Mouse (Mus musculus) intestine, embryonic 15.5 days (tissue): ENCODE results near the gene Gpc3. TPM values are rescaled to one million over a fixed set of nuclear protein-coding genes. Genes with fewer than 3 reads are reported as not detected.

Source experiments
- ATAC-seq: fragments of 200-750 bp; cut with Nextera tagmentation; 2 replicates; pipeline ENCODE4 v1.8.0; 2017; ENCODE audit warnings: moderate TSS enrichment, moderate library complexity
- H3K27ac ChIP-seq: fragments of 300-500 bp; sonication (generic); 2 replicates; pipeline ENCODE4 v1.5.1; 2015; ENCODE audit warnings: mild to moderate bottlenecking, inconsistent platforms
- H3K27me3 ChIP-seq: fragments of 300-500 bp; sonication (generic); replicated peaks from 2 replicates; pipeline ENCODE4 v1.6.1; 2015; ENCODE audit warnings: inconsistent platforms
- H3K36me3 ChIP-seq: fragments of 300-500 bp; sonication (generic); 2 replicates; pipeline ENCODE4 v1.6.1; 2015; ENCODE audit warnings: inconsistent platforms
- H3K4me1 ChIP-seq: fragments of 300-500 bp; sonication (generic); replicated peaks from 2 replicates; pipeline ENCODE4 v1.6.1; 2015; ENCODE audit warnings: inconsistent platforms
- H3K4me2 ChIP-seq: fragments of 300-500 bp; sonication (generic); replicated peaks from 2 replicates; pipeline ENCODE4 v1.6.1; 2015; ENCODE audit warnings: mild to moderate bottlenecking, inconsistent platforms
- H3K4me3 ChIP-seq: fragments of 300-500 bp; sonication (generic); replicated peaks from 2 replicates; pipeline ENCODE4 v1.5.1; 2015; ENCODE audit warnings: inconsistent platforms
- H3K9ac ChIP-seq: fragments of 300-500 bp; sonication (generic); 2 replicates; pipeline ENCODE4 v1.6.1; 2015; ENCODE audit warnings: inconsistent platforms
- H3K9me3 ChIP-seq: fragments of 300-500 bp; sonication (generic); 2 replicates; pipeline ENCODE4 v1.6.1; 2016; ENCODE audit warnings: inconsistent platforms
- WGBS: fragments of 180-500 bp; shearing (Covaris S2); methylation state at CpG from one replicate; pipeline ENCODE4 v1.1.7; 2015; 5-methylcytosine and 5-hydroxymethylcytosine counted together
- polyA plus RNA-seq: library from polyadenylated mRNA; unstranded; fragments of >200 nt; fragmentation: Nextera tagmentation; extraction: Ambion mirVana; gene quantifications from 2 replicates; pipeline ENCODE4 v1.2.1, GENCODE M21; 2015

Gpc3 gene
- 505 and 604 TPM in 2 replicates for polyA plus RNA-seq

DNA sequence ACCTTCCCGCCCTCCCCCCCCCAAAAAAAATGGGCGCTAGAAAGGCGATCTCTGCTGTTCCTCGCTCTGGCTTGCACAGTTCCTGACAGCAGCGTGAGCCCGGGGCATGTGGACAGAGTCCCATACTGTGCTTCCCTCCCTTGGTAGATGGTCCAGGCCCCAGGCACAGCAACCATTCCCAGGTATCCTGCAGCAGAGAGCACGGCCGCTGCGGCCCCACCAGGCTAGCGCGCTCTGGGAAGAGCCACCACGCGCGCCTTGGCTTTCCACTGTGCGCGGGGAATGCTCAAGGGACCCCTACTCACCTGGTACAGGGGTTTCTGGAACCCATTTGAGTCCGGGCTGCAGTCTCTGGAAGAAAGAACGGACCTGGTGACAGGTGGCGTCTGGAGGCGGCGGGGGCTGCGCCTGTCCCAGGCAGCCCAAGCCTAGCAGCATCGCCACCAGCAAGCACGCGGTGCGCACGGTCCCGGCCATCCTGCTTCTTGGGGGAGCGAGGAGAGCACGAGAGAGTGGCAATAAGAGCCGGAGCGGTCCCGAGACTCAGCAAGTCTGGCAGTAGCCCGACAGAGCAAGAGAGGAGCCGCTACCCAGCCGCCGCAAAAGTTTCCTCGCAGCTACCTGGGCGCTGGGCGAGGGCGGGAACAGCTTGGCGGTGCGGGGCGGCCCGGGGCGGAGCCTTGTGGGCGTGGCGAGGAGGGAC, at the start of gene Gpc3:
TSS of gene Gpc3 (minus strand) at position 623 of the 703 bp plus-strand sequence.
- Histone ChIP-seq H3K27ac (peak within 1 kb of the TSS; percentile 80), H3K4me2 (peak within 1 kb of the TSS; percentile 66), H3K36me3 (no peaks in the 10 kb centered on the region), H3K27me3 (no peaks in the 10 kb centered on the region), H3K4me1 (no peaks in the 10 kb centered on the region), H3K9me3 (no peaks in the 10 kb centered on the region), H3K4me3 (peak within 1 kb of the TSS; percentile 52), H3K9ac (peak within 1 kb of the TSS; percentile 60)
- peak; percentile 97 for ATAC-seq
- WGBS: 22% methylated on average over 48 of the region's 48 CpGs

DNA sequence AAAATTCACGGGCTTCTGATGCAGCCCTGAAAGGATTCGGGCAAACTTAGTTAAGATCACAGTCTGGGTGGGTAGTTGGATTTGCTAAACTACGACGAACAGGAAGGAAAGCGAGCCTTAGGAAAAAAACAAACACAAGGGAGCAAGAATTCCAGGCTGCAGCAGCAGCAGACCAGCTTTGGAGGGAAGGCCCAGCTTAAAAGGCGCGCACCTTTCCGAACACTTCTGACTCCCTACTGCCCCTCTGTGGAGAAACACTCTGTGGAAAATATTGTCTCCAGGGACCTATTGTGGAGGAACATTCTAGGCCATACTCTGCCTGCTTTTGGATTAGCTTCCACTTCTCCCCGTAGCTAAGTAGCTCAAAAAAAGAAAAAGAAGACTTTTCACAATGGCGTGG, 38.2 kb upstream of the Gpc3 start:
- Histone ChIP-seq H3K4me1 (0 out of 2 replicates have a peak, but pooled peaks cover 6% of the 10 kb centered on the region), H3K4me2 (peak overlapping the region; percentile 30; the same call in 1 of the 2 replicates), H3K4me3 (no peak overlapping the region), H3K9ac (no peak overlapping the region), H3K27me3 (no peaks in the 10 kb centered on the region), H3K9me3 (no peaks in the 10 kb centered on the region), H3K27ac (peak overlapping the region; percentile 67), H3K36me3 (no peaks in the 10 kb centered on the region)
- peak; percentile 66 for ATAC-seq
- WGBS: 27% methylated on average over 10 of the region's 10 CpGs

DNA sequence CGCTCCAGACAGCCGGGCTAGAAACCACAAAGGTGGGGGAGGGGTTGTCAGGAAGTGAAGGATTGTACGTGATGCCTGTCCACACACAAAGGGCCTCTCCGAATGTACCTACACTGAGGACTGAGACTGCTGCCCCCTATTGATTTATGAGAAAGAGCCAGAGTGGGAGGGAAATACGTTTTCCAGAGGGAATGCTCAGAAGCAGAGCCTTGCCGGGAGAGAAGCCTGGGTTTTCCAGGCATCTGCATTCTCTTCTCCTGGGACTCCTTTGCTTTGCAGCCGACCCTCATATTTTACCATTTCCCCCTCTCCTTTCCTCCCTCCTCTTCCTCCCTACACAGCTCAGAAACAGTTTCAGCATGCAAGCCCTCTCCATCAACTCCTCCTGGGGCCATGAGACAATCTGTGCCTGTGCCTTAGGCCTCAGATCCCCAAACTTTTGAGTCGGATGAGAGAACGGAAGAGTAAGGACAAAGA, 37.8 kb upstream of the Gpc3 start:
- peak; percentile 84 for ATAC-seq
- H3K4me2 ChIP-seq: peak overlapping the region; percentile 30; the same call in 1 of the 2 replicates
- H3K9me3 ChIP-seq: no peaks in the 10 kb centered on the region
- 0 out of 2 replicates have a peak, but pooled peaks cover 6% of the 10 kb centered on the region for H3K4me1 ChIP-seq
- no peaks in the 10 kb centered on the region for H3K27me3 ChIP-seq
- no peaks in the 10 kb centered on the region for H3K36me3 ChIP-seq
- H3K9ac ChIP-seq: no peak overlapping the region
- H3K27ac ChIP-seq: peak overlapping the region; percentile 67
- no peak overlapping the region for H3K4me3 ChIP-seq
- 30% methylated on average over 9 of the region's 9 CpGs for WGBS

GRCm38 (mm10) chrX:52648910-52649785, 35.4 kb upstream of the Gpc3 start:
- Histone ChIP-seq H3K4me2 (peak overlapping the region; percentile 37; the same call in 1 of the 2 replicates), H3K9ac (no peak overlapping the region), H3K36me3 (no peaks in the 10 kb centered on the region), H3K4me1 (0 out of 2 replicates have a peak, but pooled peaks cover 11% of the 10 kb centered on the region), H3K9me3 (no peaks in the 10 kb centered on the region), H3K27ac (peak overlapping the region; percentile 48; the same call in 1 of the 2 replicates), H3K4me3 (no peak overlapping the region), H3K27me3 (no peaks in the 10 kb centered on the region)
- peak; percentile 8; the same call in 1 of the 2 replicates for ATAC-seq
- WGBS: 35% methylated on average over 19 of the region's 19 CpGs

DNA sequence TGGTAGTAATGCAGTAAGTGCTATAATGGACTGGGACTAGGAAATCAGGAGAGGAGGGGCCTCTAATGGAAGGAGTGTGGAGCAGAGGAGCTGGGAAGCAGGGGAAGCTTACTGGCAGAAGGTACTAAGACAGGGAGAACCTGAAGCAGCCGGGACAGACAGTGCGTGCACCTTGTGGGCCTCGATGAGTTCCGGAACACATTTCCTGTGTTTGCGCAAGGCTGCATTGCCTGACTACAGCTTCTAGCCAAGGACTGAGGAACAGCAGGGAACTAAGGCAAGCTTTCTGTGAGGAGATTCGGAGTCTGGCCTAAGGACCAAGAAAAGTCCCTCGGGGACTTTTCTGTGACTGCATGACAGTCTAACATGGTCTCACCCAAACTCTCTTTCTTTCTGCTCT, 30.6 kb upstream of the Gpc3 start:
- Histone ChIP-seq H3K4me1 (0 out of 2 replicates have a peak, but pooled peaks cover 7% of the 10 kb centered on the region), H3K4me2 (no peak overlapping the region), H3K9me3 (no peaks in the 10 kb centered on the region), H3K36me3 (no peaks in the 10 kb centered on the region), H3K27me3 (no peaks in the 10 kb centered on the region), H3K27ac (no peak overlapping the region; the same call in 1 of the 2 replicates), H3K9ac (no peak overlapping the region), H3K4me3 (no peak overlapping the region)
- ATAC-seq: peak; percentile 15; the same call in 1 of the 2 replicates
- WGBS: 49% methylated on average over 7 of the region's 7 CpGs

DNA sequence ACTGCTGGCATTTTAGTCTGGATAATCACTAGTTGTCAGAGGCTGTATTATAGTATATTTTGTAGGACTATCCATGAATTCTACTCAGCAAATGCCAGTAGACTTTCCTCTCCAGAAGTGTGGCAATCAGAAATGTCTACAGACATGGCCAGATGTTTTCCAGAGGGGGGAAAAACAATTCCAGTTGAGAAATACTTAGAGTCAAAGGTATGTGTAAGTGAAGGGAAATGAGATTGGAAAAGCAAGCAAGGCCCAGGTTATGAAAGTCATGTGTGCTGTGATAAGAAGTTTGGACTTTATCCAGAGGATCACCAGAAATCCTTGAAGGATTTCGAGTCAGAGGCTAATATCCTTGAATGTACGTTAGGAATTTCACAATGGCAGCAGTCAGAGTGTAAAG, 29.6 kb upstream of the Gpc3 start:
- peak overlapping the region; percentile 13; the same call in 1 of the 2 replicates for H3K27ac ChIP-seq
- H3K9me3 ChIP-seq: no peaks in the 10 kb centered on the region
- peak; percentile 74 for ATAC-seq
- H3K9ac ChIP-seq: no peak overlapping the region
- no peak overlapping the region for H3K4me2 ChIP-seq
- 38% methylated on average over 2 of the region's 2 CpGs for WGBS
- no peaks in the 10 kb centered on the region for H3K36me3 ChIP-seq
- H3K4me3 ChIP-seq: no peak overlapping the region
- no peaks in the 10 kb centered on the region for H3K27me3 ChIP-seq
- H3K4me1 ChIP-seq: 0 out of 2 replicates have a peak, but pooled peaks cover 5% of the 10 kb centered on the region

GRCm38 (mm10) chrX:52642126-52642525, 28.4 kb upstream of the Gpc3 start:
- no peak for ATAC-seq
- Histone ChIP-seq H3K9ac (no peak overlapping the region), H3K4me1 (0 out of 2 replicates have a peak, but pooled peaks cover 5% of the 10 kb centered on the region), H3K4me3 (no peak overlapping the region), H3K4me2 (no peak overlapping the region), H3K36me3 (no peaks in the 10 kb centered on the region), H3K9me3 (no peaks in the 10 kb centered on the region), H3K27me3 (no peaks in the 10 kb centered on the region), H3K27ac (no peak overlapping the region)
- WGBS: 91% methylated on average over 2 of the region's 2 CpGs

DNA sequence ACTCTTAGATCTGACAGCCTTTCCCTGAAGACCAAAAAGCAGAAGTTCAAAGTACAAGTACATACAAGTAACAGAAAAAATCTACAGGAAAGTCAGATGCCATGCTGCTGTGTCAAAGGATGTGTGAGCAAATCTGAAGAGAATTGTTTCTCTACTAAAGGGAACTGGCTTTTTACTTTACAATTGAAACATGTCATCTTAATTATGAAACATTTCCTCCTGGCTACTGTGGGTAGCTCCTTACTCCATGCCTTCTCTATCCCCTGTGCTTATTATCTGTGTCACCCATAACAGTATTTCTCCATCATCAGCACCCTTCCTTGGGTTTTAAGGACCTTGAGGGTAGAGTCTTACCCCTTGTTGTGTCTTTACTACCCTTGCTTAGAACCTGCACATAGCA, 23.7 kb upstream of the Gpc3 start:
- ATAC-seq: no peak
- H3K36me3 ChIP-seq: no peaks in the 10 kb centered on the region

DNA sequence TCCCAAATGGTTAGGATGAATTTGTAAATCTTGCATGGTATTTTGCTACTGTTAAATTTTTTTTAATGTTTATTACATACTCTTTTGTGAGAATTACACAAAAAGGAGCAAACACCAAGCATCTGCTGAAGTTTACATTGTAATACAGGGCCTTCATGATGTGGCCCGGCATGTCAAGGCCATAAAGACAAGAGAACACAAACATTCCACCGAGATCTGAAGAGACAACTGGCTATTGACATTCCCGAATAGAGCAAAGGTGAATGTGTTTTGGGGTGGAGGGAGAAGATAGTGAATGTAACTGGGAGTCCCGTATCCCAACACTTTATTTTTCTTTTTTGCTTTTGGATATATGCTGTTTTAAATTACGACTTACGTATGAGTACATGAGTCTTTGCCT, 20.2 kb upstream of the Gpc3 start:
- no peak overlapping the region for H3K9ac ChIP-seq
- no peaks in the 10 kb centered on the region for H3K36me3 ChIP-seq
- no peak overlapping the region for H3K4me3 ChIP-seq
- H3K4me2 ChIP-seq: no peak overlapping the region
- 0 out of 2 replicates have a peak, but pooled peaks cover 3% of the 10 kb centered on the region for H3K4me1 ChIP-seq
- whole genome bisulfite sequencing: 61% methylated on average over 6 of the region's 6 CpGs
- H3K27ac ChIP-seq: no peak overlapping the region
- ATAC-seq: no peak
- H3K9me3 ChIP-seq: no peaks in the 10 kb centered on the region
- H3K27me3 ChIP-seq: no peaks in the 10 kb centered on the region

More for the DNA sequence above, 23.7 kb upstream of the Gpc3 start:
- no peak overlapping the region for H3K4me2 ChIP-seq
- H3K27me3 ChIP-seq: no peaks in the 10 kb centered on the region
- no peaks in the 10 kb centered on the region for H3K9me3 ChIP-seq
- no peak overlapping the region for H3K9ac ChIP-seq
- H3K4me3 ChIP-seq: no peak overlapping the region
- H3K27ac ChIP-seq: no peak overlapping the region
- no peaks in the 10 kb centered on the region for H3K4me1 ChIP-seq

- Histone ChIP-seq H3K36me3 (no peaks in the 10 kb centered on the region), H3K27me3 (no peaks in the 10 kb centered on the region), H3K27ac (no peak overlapping the region), H3K4me2 (0 out of 2 replicates have a peak overlapping the region, but pooled peaks have one; percentile 14), H3K4me3 (no peak overlapping the region), H3K9ac (no peak overlapping the region), H3K9me3 (no peaks in the 10 kb centered on the region), H3K4me1 (0 out of 2 replicates have a peak, but pooled peaks cover 3% of the 10 kb centered on the region)
- WGBS: 33% methylated on average over 7 of the region's 7 CpGs
- peak; percentile 81 for ATAC-seq
Observed at GRCm38 (mm10) chrX:52632688-52633324, 19.1 kb upstream of the Gpc3 start.

DNA sequence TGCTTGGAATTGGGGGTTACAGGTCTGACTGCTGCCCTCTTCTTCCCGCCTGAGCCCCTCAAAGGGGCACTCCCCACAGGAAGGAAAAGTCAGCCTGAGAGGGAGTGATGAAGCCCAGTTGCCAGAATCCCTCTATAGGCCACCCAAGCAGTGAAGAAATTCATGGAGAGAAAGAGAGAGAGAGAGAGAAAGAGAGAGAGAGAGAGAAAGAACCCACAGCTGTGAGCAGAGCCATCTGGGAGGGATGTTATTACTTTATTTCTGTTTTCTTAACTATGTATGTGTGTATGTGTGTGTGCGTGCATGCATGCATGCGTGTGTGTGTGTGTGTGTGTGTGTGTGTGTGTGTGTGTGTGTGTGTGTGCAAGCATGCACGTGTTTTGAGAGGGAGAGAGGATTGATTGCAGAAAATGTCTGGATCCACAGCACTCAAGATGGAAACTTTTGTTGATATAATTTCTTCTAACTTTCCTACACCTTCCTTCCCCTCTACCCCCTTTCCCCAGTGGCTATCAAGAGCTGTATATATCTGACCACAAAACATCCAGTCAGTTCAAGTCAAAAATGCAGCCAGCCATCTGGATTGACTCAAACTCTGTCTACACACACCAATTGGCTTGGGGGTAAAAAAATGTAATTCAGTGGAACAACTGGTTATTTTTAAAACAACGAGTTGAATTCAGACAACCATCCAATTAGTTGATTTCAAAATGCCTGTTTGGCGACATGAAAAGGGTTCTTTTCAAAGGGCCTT, 13.4 kb upstream of the Gpc3 start:
- H3K4me3 ChIP-seq: no peak overlapping the region
- no peaks in the 10 kb centered on the region for H3K9me3 ChIP-seq
- H3K27ac ChIP-seq: peak overlapping the region; percentile 66
- H3K9ac ChIP-seq: no peak overlapping the region
- no peaks in the 10 kb centered on the region for H3K27me3 ChIP-seq
- WGBS: 45% methylated on average over 6 of the region's 6 CpGs
- 0 out of 2 replicates have a peak, but pooled peaks cover 3% of the 10 kb centered on the region for H3K4me1 ChIP-seq
- H3K36me3 ChIP-seq: no peaks in the 10 kb centered on the region
- no peak overlapping the region for H3K4me2 ChIP-seq
- peak; percentile 37; the same call in 1 of the 2 replicates for ATAC-seq
